Mouse (Mus musculus) cerebellum, adult 2 months (tissue): ENCODE data around the gene Etv5. TPM values are rescaled to one million over a fixed set of nuclear protein-coding genes. Genes with fewer than 3 reads are reported as not detected.

Experiments used
- DNase-seq, 2 experiments: peaks; one replicate each; pipeline ENCODE4 v3.0.0; 2021
- H3K27ac ChIP-seq: fragments of 200-500 bp; 2 replicates; pipeline ENCODE4 v1.5.1; 2012; ENCODE audit warnings: low read length, control low read depth, inconsistent platforms; ENCODE audit not compliant: insufficient read depth
- H3K27me3 ChIP-seq: fragments of 200-500 bp; 2 replicates; pipeline ENCODE4 v1.6.1; 2012; ENCODE audit warnings: inconsistent platforms, mild to moderate bottlenecking, low read length, moderate library complexity; ENCODE audit not compliant: control insufficient read depth, insufficient read depth
- H3K4me1 ChIP-seq: fragments of 200-500 bp; 2 replicates; pipeline ENCODE4 v1.6.1; 2011; ENCODE audit warnings: low read length; ENCODE audit not compliant: control insufficient read depth, insufficient read depth
- H3K4me3 ChIP-seq: fragments of 200-500 bp; replicated peaks from 2 replicates; pipeline ENCODE3; 2011; ENCODE audit warnings: mild to moderate bottlenecking, low read depth, low read length, control low read depth; ENCODE audit not compliant: insufficient read depth
- CTCF ChIP-seq: fragments of 200-500 bp; IDR thresholded peaks from 2 replicates; pipeline ENCODE4 v1.5.1; 2011; ENCODE audit warnings: low read depth, mild to moderate bottlenecking, control low read depth, low read length, moderate library complexity, borderline replicate concordance; ENCODE audit not compliant: insufficient read depth
- POLR2A ChIP-seq: fragments of 200-500 bp; IDR thresholded peaks from 2 replicates; pipeline ENCODE4 v1.6.1; 2011; ENCODE audit warnings: low read length, control low read depth, borderline replicate concordance; ENCODE audit not compliant: insufficient read depth
- WGBS: fragments of 180-500 bp; shearing (Covaris S2); methylation state at CpG from one replicate; pipeline ENCODE4 v1.1.7; 2018; 5-methylcytosine and 5-hydroxymethylcytosine counted together
- polyA plus RNA-seq: library from polyadenylated mRNA; depleted of rRNA; stranded (reverse); fragments of >200 nt; gene quantifications from 2 replicates; pipeline ENCODE4 v1.2.3, GENCODE M21; 2012

Gene Etv5
- polyA plus RNA-seq, 1 experiment: 35.6 TPM

DNA sequence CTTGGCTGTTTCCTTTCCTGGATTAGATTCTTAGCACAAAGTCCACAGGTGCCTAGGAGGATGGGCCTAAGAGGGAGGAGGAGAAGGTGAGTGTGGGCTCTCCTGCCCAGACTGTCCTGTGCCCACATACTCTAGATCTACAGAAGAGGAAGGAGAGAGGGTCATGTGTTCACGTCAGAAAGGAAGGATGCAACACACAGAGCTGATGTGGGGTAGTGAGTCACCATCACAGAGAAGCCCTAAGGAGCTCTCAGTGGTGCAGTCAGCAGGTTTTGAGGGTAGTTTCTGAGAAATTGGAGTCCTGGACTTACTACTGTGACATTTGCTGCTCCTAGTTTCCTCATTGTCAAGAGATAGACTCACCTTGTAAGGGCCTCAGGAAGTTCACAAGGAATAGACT, 21.4 kb upstream of the Etv5 start:
- Histone ChIP-seq H3K4me3 (no peak overlapping the region), H3K27ac (no peak overlapping the region), H3K4me1 (peaks cover 2% of the 10 kb centered on the region; the same call in 1 of the 2 replicates), H3K27me3 (no peaks in the 10 kb centered on the region; the same call in 1 of the 2 replicates)
- no peak for DNase-seq
- no peak for TF ChIP-seq CTCF
- no peak for TF ChIP-seq POLR2A
- WGBS: 97% methylated on average over 1 of the region's 1 CpGs

DNA sequence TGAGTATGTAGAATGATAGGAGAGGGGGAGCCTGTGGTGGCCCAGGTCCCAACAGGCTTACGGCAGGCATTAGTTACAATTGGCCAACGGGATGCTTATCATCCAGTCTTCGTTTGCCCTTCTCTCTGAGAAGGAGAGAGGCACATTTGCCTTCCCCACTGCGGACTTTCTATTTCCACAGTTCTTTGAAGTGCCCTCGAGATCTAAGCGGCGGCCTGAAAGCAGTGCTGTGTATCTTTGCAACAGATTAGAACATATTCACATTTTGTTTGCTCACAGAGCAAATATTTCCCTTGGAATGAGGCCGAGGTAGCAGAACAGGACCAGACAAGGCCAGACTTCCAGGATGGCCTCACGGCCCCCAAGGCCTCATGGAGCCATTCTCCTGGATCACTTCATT, 12.6 kb upstream of the Etv5 start:
- WGBS: 94% methylated on average over 9 of the region's 9 CpGs
- H3K27ac ChIP-seq: no peak overlapping the region

DNA sequence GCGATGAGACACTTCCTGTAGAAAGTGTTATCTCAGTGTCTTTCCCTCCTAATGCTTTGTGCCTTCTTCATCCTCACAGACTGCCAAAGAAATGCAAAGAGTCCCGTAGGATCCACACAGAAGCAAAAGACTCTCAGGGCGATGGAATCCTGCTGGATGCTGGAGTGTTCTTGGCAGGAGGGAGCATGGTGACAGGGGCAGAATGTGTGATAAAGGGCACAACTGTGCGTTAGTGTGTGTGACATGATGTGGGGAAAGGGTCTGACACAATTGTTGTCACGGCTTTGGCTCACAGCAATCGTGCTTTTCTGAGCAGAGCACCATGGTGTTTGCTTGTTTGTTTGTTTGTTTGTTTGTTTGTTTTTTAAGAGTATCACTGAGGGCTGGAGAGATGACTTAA, 8.6 kb upstream of the Etv5 start:
- TF ChIP-seq CTCF: no peak
- TF ChIP-seq POLR2A: no peak
- no peak overlapping the region for H3K4me3 ChIP-seq
- WGBS: 65% methylated on average over 6 of the region's 6 CpGs
- no peak for DNase-seq
- no peaks in the 10 kb centered on the region for H3K27me3 ChIP-seq
- H3K27ac ChIP-seq: no peak overlapping the region
- no peaks in the 10 kb centered on the region for H3K4me1 ChIP-seq

More for the DNA sequence above, 12.6 kb upstream of the Etv5 start:
- no peak overlapping the region for H3K4me3 ChIP-seq
- no peaks in the 10 kb centered on the region for H3K27me3 ChIP-seq
- DNase-seq: no peak
- H3K4me1 ChIP-seq: no peaks in the 10 kb centered on the region
- TF ChIP-seq POLR2A: no peak
- TF ChIP-seq CTCF: no peak

- Histone ChIP-seq H3K4me1 (peaks cover 8% of the 10 kb centered on the region; the same call in 1 of the 2 replicates), H3K27ac (no peak overlapping the region), H3K4me3 (no peak overlapping the region), H3K27me3 (no peaks in the 10 kb centered on the region)
- no peak for DNase-seq
- TF ChIP-seq CTCF: no peak
- no peak for TF ChIP-seq POLR2A
- WGBS: 71% methylated on average over 6 of the region's 6 CpGs
Measured at GRCm38 (mm10) chr16:22444786-22445185, 5.3 kb upstream of the Etv5 start.

- peaks cover 8% of the 10 kb centered on the region; the same call in 1 of the 2 replicates for H3K4me1 ChIP-seq
- H3K27ac ChIP-seq: no peak overlapping the region
- 80% methylated on average over 7 of the region's 7 CpGs for WGBS
- H3K27me3 ChIP-seq: no peaks in the 10 kb centered on the region
- no peak for TF ChIP-seq CTCF
- no peak for TF ChIP-seq POLR2A
- no peak overlapping the region for H3K4me3 ChIP-seq
- DNase-seq: no peak
Measured at GRCm38 (mm10) chr16:22442202-22442601, 2.7 kb upstream of the Etv5 start.

DNA sequence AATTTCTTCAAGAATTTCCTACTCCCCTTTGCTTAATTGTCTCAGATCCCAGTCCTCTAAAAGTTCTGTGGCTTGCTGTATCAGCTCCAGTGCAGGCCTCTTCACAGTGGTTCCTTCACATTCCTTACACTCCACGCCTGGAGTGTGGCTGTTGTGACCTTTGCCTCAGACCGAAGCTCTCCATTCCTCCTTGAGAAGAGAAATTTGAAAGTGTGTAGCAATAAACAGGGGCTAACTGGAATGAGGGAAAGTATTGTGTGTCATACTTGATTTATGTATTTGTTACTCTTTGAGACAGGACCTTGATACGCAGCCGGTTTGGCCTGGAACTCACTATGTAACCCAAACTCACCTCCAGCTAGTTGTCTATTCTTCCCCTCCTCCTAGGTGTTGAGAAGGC, 1.8 kb upstream of the Etv5 start:
- Histone ChIP-seq H3K4me1 (peaks cover 8% of the 10 kb centered on the region; the same call in 1 of the 2 replicates), H3K27me3 (no peaks in the 10 kb centered on the region), H3K4me3 (no peak overlapping the region), H3K27ac (no peak overlapping the region)
- 95% methylated on average over 4 of the region's 4 CpGs for WGBS
- TF ChIP-seq POLR2A (no peak), CTCF (no peak)
- no peak for DNase-seq

GRCm38 (mm10) chr16:22440269-22440668, 750 bp upstream of the Etv5 start:
- TF ChIP-seq CTCF (no peak; the same call in 1 of the 2 replicates), POLR2A (no peak)
- WGBS: under 1% methylated on average over 18 of the region's 18 CpGs
- H3K4me1 ChIP-seq: peaks cover 8% of the 10 kb centered on the region; the same call in 1 of the 2 replicates
- peak; percentile 77 to 80 for DNase-seq
- H3K27me3 ChIP-seq: no peaks in the 10 kb centered on the region
- no peak overlapping the region for H3K27ac ChIP-seq
- peak overlapping the region; percentile 80 for H3K4me3 ChIP-seq
